Mouse (Mus musculus) right cerebral cortex, adult 2 months (tissue): Measurements from ENCODE around the gene Hspa4l.

Experiments
- DNase-seq, 2 experiments: peaks; one replicate each; pipeline ENCODE4 v3.0.0; 2021 to 2022; ENCODE audit warnings: low spot score in 2 of 2

Gene Hspa4l

GRCm38 (mm10) chr3:40744024-40744835 is at the start of gene Hspa4l:
Hspa4l (plus strand) TSS chr3:40744495.
- no peak for DNase-seq

GRCm38 (mm10) chr3:40695162-40695561 is 49.1 kb upstream of the Hspa4l start:
- DNase-seq = no peak

- no peak for DNase-seq
These were observed 45.5 kb upstream of the Hspa4l start for GRCm38 (mm10) chr3:40698834-40699233.

GRCm38 (mm10) chr3:40704816-40705430 is 39.4 kb upstream of the Hspa4l start:
- no peak for DNase-seq

GRCm38 (mm10) chr3:40708655-40709054 is 35.6 kb upstream of the Hspa4l start, which contains the start of gene Slc25a31:
Slc25a31 (plus strand) TSS chr3:40708855.
- no peak for DNase-seq

- no peak for DNase-seq
These were observed 28.2 kb upstream of the Hspa4l start for GRCm38 (mm10) chr3:40716056-40716455.

- DNase-seq = no peak
These were observed 25.3 kb upstream of the Hspa4l start for GRCm38 (mm10) chr3:40719022-40719421.

GRCm38 (mm10) chr3:40738381-40738912 is 5.8 kb upstream of the Hspa4l start:
- DNase-seq = no peak

- DNase-seq = peak; percentile 87 to 89
These were observed 753 bp downstream of the Hspa4l start for GRCm38 (mm10) chr3:40744836-40745660.

- DNase-seq = peak in 1 of 2 experiments; percentile 38
These were observed 1.6 kb downstream of the Hspa4l start for GRCm38 (mm10) chr3:40745661-40746547.

- DNase-seq = no peak
These were observed 16.5 kb downstream of the Hspa4l start for GRCm38 (mm10) chr3:40760746-40761145.

GRCm38 (mm10) chr3:40761312-40761711 is 17.0 kb downstream of the Hspa4l start:
- no peak for DNase-seq

- DNase-seq = no peak
These were observed 49.5 kb downstream of the Hspa4l start for GRCm38 (mm10) chr3:40793783-40794182.

GRCm38 (mm10) chr3:40798054-40798453 is 53.8 kb downstream of the Hspa4l start:
- no peak for DNase-seq

- DNase-seq = peak; percentile 41 to 43
These were observed 54.2 kb downstream of the Hspa4l start for GRCm38 (mm10) chr3:40798500-40798899.

- DNase-seq = peak; percentile 97
These were observed 55.5 kb downstream of the Hspa4l start, which contains the start of gene Plk4 for GRCm38 (mm10) chr3:40799530-40800372. Plk4 (plus strand) TSS chr3:40800019.

- peak; percentile 39 to 44 for DNase-seq
These were observed 56.1 kb downstream of the Hspa4l start for GRCm38 (mm10) chr3:40800373-40800823.

GRCm38 (mm10) chr3:40806871-40807270 is 62.6 kb downstream of the Hspa4l start:
- DNase-seq = no peak

- DNase-seq = no peak
These were observed 64.4 kb downstream of the Hspa4l start for GRCm38 (mm10) chr3:40808686-40809085.

GRCm38 (mm10) chr3:40809894-40810293 is 65.6 kb downstream of the Hspa4l start:
- DNase-seq = no peak
